Mouse (Mus musculus): ENCODE measurements around the gene Rbms1. TPM values are rescaled to one million over a fixed set of nuclear protein-coding genes. Genes with fewer than 3 reads are reported as not detected.

The Rbms1 gene
- polyA plus RNA-seq (2014; fragmentation: Nextera tagmentation; extraction: Ambion mirVana), result 138 and 146 TPM in 2 replicates

- Histone ChIP-seq H3K4me1 (ENCODE audit: control insufficient read depth, insufficient read depth, low read length) (peaks cover 10% of the 10 kb centered on the region; the same call in 1 of the 2 replicates), H3K27me3 (ENCODE audit: control insufficient read depth, insufficient read depth, low read length) (no peaks in the 10 kb centered on the region), H3K9ac (replicated peaks; ENCODE audit: low read depth, low read length) (peak within 1 kb of the TSS; percentile 91), H3K27ac (ENCODE audit: low read length) (peak within 1 kb of the TSS; percentile 99), H3K9me3 (ENCODE audit: control insufficient read depth, low read depth, low read length) (no peaks in the 10 kb centered on the region), H3K4me3 (ENCODE audit: low read depth, low read length) (peak within 1 kb of the TSS; percentile 88), H3K4me2 (replicated peaks; ENCODE audit: low read depth, low read length) (peak within 1 kb of the TSS; percentile 47), H3K36me3 (ENCODE audit: control insufficient read depth, insufficient read depth, low read length) (no peaks in the 10 kb centered on the region)
- under 1% methylated on average over 45 of the region's 51 CpGs for WGBS
- peak; percentile 80 for ATAC-seq (ENCODE audit: insufficient number of reproducible peaks, insufficient read depth, low FRiP score, low read depth)
These were observed at the start of gene Rbms1 for GRCm38 (mm10) chr2:60962671-60963421. Gene Rbms1, minus strand, starts transcription at chr2:60963192.

GRCm38 (mm10) chr2:61012249-61012828, 49.3 kb upstream of the Rbms1 start:
- Histone ChIP-seq H3K9ac (replicated peaks; ENCODE audit: low read depth, low read length) (no peak overlapping the region), H3K4me3 (ENCODE audit: low read depth, low read length) (no peak overlapping the region), H3K36me3 (ENCODE audit: control insufficient read depth, insufficient read depth, low read length) (no peaks in the 10 kb centered on the region), H3K9me3 (ENCODE audit: control insufficient read depth, low read depth, low read length) (no peaks in the 10 kb centered on the region), H3K4me2 (replicated peaks; ENCODE audit: low read depth, low read length) (no peak overlapping the region), H3K27ac (ENCODE audit: low read length) (no peak overlapping the region), H3K27me3 (ENCODE audit: control insufficient read depth, insufficient read depth, low read length) (no peaks in the 10 kb centered on the region), H3K4me1 (ENCODE audit: control insufficient read depth, insufficient read depth, low read length) (no peaks in the 10 kb centered on the region)
- WGBS, result 77% methylated on average over 3 of the region's 3 CpGs
- ATAC-seq (ENCODE audit: insufficient number of reproducible peaks, insufficient read depth, low FRiP score, low read depth), result no peak

- Histone ChIP-seq H3K27me3 (ENCODE audit: control insufficient read depth, insufficient read depth, low read length) (no peaks in the 10 kb centered on the region), H3K4me3 (ENCODE audit: low read depth, low read length) (no peak overlapping the region), H3K27ac (ENCODE audit: low read length) (no peak overlapping the region), H3K9me3 (ENCODE audit: control insufficient read depth, low read depth, low read length) (no peaks in the 10 kb centered on the region; the same call in 1 of the 2 replicates), H3K36me3 (ENCODE audit: control insufficient read depth, insufficient read depth, low read length) (no peaks in the 10 kb centered on the region), H3K4me2 (replicated peaks; ENCODE audit: low read depth, low read length) (no peak overlapping the region), H3K9ac (replicated peaks; ENCODE audit: low read depth, low read length) (no peak overlapping the region), H3K4me1 (ENCODE audit: control insufficient read depth, insufficient read depth, low read length) (no peaks in the 10 kb centered on the region)
- WGBS, result 53% methylated on average over 5 of the region's 5 CpGs
- ATAC-seq (ENCODE audit: insufficient number of reproducible peaks, insufficient read depth, low FRiP score, low read depth), result no peak
These were observed 23.3 kb upstream of the Rbms1 start for GRCm38 (mm10) chr2:60986286-60986685.

- no peak overlapping the region for H3K4me2 ChIP-seq (replicated peaks; ENCODE audit: low read depth, low read length)
- ATAC-seq (ENCODE audit: insufficient number of reproducible peaks, insufficient read depth, low FRiP score, low read depth), result peak; percentile 33; the same call in 1 of the 2 replicates
- peaks cover 6% of the 10 kb centered on the region; the same call in 1 of the 2 replicates for H3K4me1 ChIP-seq (ENCODE audit: control insufficient read depth, insufficient read depth, low read length)
- H3K9me3 ChIP-seq (ENCODE audit: control insufficient read depth, low read depth, low read length), result no peaks in the 10 kb centered on the region; the same call in 1 of the 2 replicates
- H3K36me3 ChIP-seq (ENCODE audit: control insufficient read depth, insufficient read depth, low read length), result no peaks in the 10 kb centered on the region
- H3K9ac ChIP-seq (replicated peaks; ENCODE audit: low read depth, low read length), result no peak overlapping the region
- H3K27me3 ChIP-seq (ENCODE audit: control insufficient read depth, insufficient read depth, low read length), result no peaks in the 10 kb centered on the region
- 14% methylated on average over 4 of the region's 4 CpGs for WGBS
- H3K27ac ChIP-seq (ENCODE audit: low read length), result no peak overlapping the region
- no peak overlapping the region for H3K4me3 ChIP-seq (ENCODE audit: low read depth, low read length)
These were observed 15.7 kb upstream of the Rbms1 start for GRCm38 (mm10) chr2:60978538-60979313.

DNA sequence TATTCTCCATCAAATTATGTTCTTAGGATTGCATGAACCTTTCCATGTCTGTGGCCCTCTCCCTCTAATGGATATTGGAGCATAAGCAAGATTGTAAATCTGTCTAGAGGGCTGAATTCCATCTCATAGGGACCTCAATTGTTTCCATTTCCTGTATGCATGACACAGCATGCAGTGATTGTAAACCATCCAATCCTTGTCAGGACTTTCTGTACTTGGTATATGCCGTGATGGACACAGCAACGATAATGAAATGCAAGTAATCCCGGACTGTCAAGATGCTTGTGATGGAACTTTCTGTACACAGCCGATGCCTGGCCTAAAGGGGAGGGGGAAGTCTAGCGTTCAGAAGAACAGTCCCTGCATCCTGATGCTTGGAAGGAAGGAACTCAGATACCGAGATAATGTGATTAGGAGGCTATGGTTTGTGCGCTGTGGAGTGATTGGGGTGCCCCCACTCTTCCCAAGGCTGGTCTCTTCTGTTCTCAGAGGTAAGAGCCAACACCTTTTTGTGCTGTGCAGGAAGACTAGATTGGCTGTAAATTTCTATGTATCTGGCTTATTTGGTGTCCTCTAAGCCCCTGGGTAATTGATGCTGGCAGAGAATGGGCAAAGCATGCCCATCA, 9.3 kb upstream of the Rbms1 start:
- Histone ChIP-seq H3K27me3 (ENCODE audit: control insufficient read depth, insufficient read depth, low read length) (no peaks in the 10 kb centered on the region), H3K9me3 (ENCODE audit: control insufficient read depth, low read depth, low read length) (no peaks in the 10 kb centered on the region), H3K9ac (replicated peaks; ENCODE audit: low read depth, low read length) (no peak overlapping the region), H3K27ac (ENCODE audit: low read length) (no peak overlapping the region), H3K4me2 (replicated peaks; ENCODE audit: low read depth, low read length) (no peak overlapping the region), H3K36me3 (ENCODE audit: control insufficient read depth, insufficient read depth, low read length) (no peaks in the 10 kb centered on the region), H3K4me1 (ENCODE audit: control insufficient read depth, insufficient read depth, low read length) (no peaks in the 10 kb centered on the region), H3K4me3 (ENCODE audit: low read depth, low read length) (no peak overlapping the region)
- ATAC-seq (ENCODE audit: insufficient number of reproducible peaks, insufficient read depth, low FRiP score, low read depth), result no peak
- WGBS, result 66% methylated on average over 7 of the region's 7 CpGs

DNA sequence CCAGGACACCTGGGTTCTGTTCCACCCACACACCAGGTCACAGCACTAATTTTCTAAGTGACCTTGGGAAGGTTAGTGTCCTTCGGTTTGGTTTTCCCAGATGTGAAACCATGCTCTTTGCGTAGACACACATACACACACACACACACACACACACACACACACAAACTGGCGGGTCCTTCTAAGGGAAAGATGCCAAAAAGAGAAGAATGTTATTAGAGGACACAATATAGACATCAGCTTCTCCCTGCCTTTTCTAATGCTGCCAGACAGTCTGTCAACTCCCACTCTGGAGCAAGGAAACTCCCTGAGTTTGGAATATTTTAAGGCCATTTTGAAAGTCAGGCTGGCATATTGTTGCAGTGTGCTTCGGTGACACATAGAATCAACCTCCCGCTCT, 624 bp upstream of the Rbms1 start:
- Histone ChIP-seq H3K27ac (ENCODE audit: low read length) (peak overlapping the region; percentile 99), H3K4me1 (ENCODE audit: control insufficient read depth, insufficient read depth, low read length) (peaks cover 10% of the 10 kb centered on the region; the same call in 1 of the 2 replicates), H3K36me3 (ENCODE audit: control insufficient read depth, insufficient read depth, low read length) (no peaks in the 10 kb centered on the region), H3K9me3 (ENCODE audit: control insufficient read depth, low read depth, low read length) (no peaks in the 10 kb centered on the region), H3K9ac (replicated peaks; ENCODE audit: low read depth, low read length) (peak overlapping the region; percentile 91), H3K27me3 (ENCODE audit: control insufficient read depth, insufficient read depth, low read length) (no peaks in the 10 kb centered on the region), H3K4me2 (replicated peaks; ENCODE audit: low read depth, low read length) (peak overlapping the region; percentile 47), H3K4me3 (ENCODE audit: low read depth, low read length) (peak overlapping the region; percentile 88)
- no peak for ATAC-seq (ENCODE audit: insufficient number of reproducible peaks, insufficient read depth, low FRiP score, low read depth)
- 14% methylated on average over 5 of the region's 5 CpGs for WGBS

- Histone ChIP-seq H3K4me2 (replicated peaks; ENCODE audit: low read depth, low read length) (peak overlapping the region; percentile 47), H3K4me1 (ENCODE audit: control insufficient read depth, insufficient read depth, low read length) (peaks cover 10% of the 10 kb centered on the region; the same call in 1 of the 2 replicates), H3K27ac (ENCODE audit: low read length) (peak overlapping the region; percentile 99), H3K27me3 (ENCODE audit: control insufficient read depth, insufficient read depth, low read length) (no peaks in the 10 kb centered on the region), H3K9me3 (ENCODE audit: control insufficient read depth, low read depth, low read length) (no peaks in the 10 kb centered on the region), H3K4me3 (ENCODE audit: low read depth, low read length) (peak overlapping the region; percentile 88), H3K36me3 (ENCODE audit: control insufficient read depth, insufficient read depth, low read length) (no peaks in the 10 kb centered on the region), H3K9ac (replicated peaks; ENCODE audit: low read depth, low read length) (peak overlapping the region; percentile 91)
- WGBS, result 1% methylated on average over 53 of the region's 64 CpGs
- ATAC-seq (ENCODE audit: insufficient number of reproducible peaks, insufficient read depth, low FRiP score, low read depth), result peak; percentile 91
These were observed 856 bp downstream of the Rbms1 start for GRCm38 (mm10) chr2:60962001-60962670.

All from stomach, embryonic 14.5 days (tissue).